Mouse (Mus musculus) layer of hippocampus, adult 8-10 months (tissue): ENCODE measurements around the gene Mis18a. TPM values are rescaled to one million over a fixed set of nuclear protein-coding genes. Genes with fewer than 3 reads are reported as not detected.
A peak's percentile ranks its signal among the peaks of the same experiment; 100 is the strongest.

Experiments used
- DNase-seq, 2 experiments: peaks; one replicate each; pipeline ENCODE4 v3.0.0; 2022; ENCODE audit warnings: low spot score in 2 of 2
- total RNA-seq, 4 experiments: library from RNA; stranded (reverse); gene quantifications; 2 replicates each; pipeline ENCODE4 v1.2.4; 2022

Mis18a gene
- total RNA-seq = 1 to 10 TPM; 6.1 to 8.3 (median 7.7) TPM

GRCm38 (mm10) chr16:90727233-90728115, at the start of gene Mis18a:
Mis18a (minus strand) TSS chr16:90727404.
- peak; percentile 92 to 97 for DNase-seq

GRCm38 (mm10) chr16:90775946-90776520, 48.8 kb upstream of the Mis18a start:
- no peak for DNase-seq

- no peak for DNase-seq
These were observed 47.4 kb upstream of the Mis18a start for GRCm38 (mm10) chr16:90774646-90775045.

GRCm38 (mm10) chr16:90774216-90774615, 47.0 kb upstream of the Mis18a start:
- DNase-seq = no peak

GRCm38 (mm10) chr16:90766919-90767454, 39.8 kb upstream of the Mis18a start:
- no peak for DNase-seq

GRCm38 (mm10) chr16:90765195-90765877, 38.1 kb upstream of the Mis18a start:
- DNase-seq = no peak

- DNase-seq = no peak
These were observed 33.3 kb upstream of the Mis18a start for GRCm38 (mm10) chr16:90760515-90760914.

- no peak for DNase-seq
These were observed 32.1 kb upstream of the Mis18a start for GRCm38 (mm10) chr16:90759335-90759734.

GRCm38 (mm10) chr16:90753386-90753941, 26.3 kb upstream of the Mis18a start:
- DNase-seq = no peak

GRCm38 (mm10) chr16:90748169-90748568, 21.0 kb upstream of the Mis18a start:
- DNase-seq = no peak

- peak in 1 of 2 experiments; percentile 24 for DNase-seq
These were observed 19.9 kb upstream of the Mis18a start for GRCm38 (mm10) chr16:90747143-90747542.

GRCm38 (mm10) chr16:90738092-90738956, 11.1 kb upstream of the Mis18a start, which contains the start of gene Mrap:
Mrap (plus strand) TSS chr16:90738207.
- no peak for DNase-seq

- no peak for DNase-seq
These were observed 9.6 kb upstream of the Mis18a start for GRCm38 (mm10) chr16:90736672-90737270.

GRCm38 (mm10) chr16:90735611-90736010, 8.4 kb upstream of the Mis18a start:
- DNase-seq = no peak

- no peak for DNase-seq
These were observed 490 bp downstream of the Mis18a start for GRCm38 (mm10) chr16:90726600-90727227.

GRCm38 (mm10) chr16:90724051-90724450, 3.2 kb downstream of the Mis18a start:
- DNase-seq = no peak

GRCm38 (mm10) chr16:90710313-90710712, 16.9 kb downstream of the Mis18a start:
- DNase-seq = no peak

GRCm38 (mm10) chr16:90709711-90710289, 17.4 kb downstream of the Mis18a start:
- peak; percentile 77 to 81 for DNase-seq

GRCm38 (mm10) chr16:90706279-90706678, 20.9 kb downstream of the Mis18a start:
- no peak for DNase-seq
